ENCODE assay signal across 25 mouse cellular contexts in the genomic region with DNA sequence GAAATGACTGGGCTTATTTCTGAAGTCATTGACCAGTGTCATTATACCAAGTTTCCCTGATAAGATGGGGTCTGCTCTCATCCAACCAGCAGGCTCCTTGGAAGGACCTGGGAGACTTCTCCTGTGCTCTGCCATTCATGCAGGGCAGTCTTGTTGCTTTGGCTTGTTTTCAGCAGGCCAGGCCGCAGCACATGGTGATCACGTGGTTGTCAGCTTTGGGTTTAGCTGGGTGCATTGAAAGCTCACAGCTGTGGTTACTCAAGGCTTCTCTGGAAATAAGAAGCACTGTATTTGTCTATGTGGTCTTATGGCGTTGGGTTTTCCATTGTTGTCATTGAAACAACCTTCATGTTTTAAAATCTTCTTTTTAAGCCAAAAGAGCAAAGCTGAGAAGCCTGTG.
DNase-seq lines count a peak whose midpoint lies in the region; ATAC-seq and TF ChIP-seq lines count a peak whose summit lies in the region.
"Had no signal": no experiment of that assay in that cellular context is flagged by ENCODE, and none has a peak within 500 bp of the region (broad histone marks: within the 10 kb centered on the region; RNA-seq: fewer than 3 reads in every experiment).

No protein-coding gene starts in this region.

- H3K4me1 ChIP-seq in forebrain, postnatal 0 days (ENCODE audit: insufficient read depth) = peaks cover 13% of the 10 kb centered on the region; the same call in 1 of the 2 replicates
- H3K4me1 ChIP-seq in forebrain, embryonic 11.5 days (replicated peaks; ENCODE audit: control insufficient read depth, insufficient read depth, low read length) = peaks cover 32% of the 10 kb centered on the region
- H3K4me1 ChIP-seq in midbrain, embryonic 12.5 days = peaks cover 89% of the 10 kb centered on the region
- peaks cover 96% of the 10 kb centered on the region for H3K4me1 ChIP-seq in midbrain, embryonic 10.5 days
- H3K4me1 ChIP-seq in midbrain, embryonic 15.5 days = peaks cover 93% of the 10 kb centered on the region
- H3K4me1 ChIP-seq: liver, embryonic 12.5 days had no signal

- H3K27me3 ChIP-seq in forebrain, postnatal 0 days (ENCODE audit: insufficient read depth, low read length) = peaks cover 5% of the 10 kb centered on the region; the same call in 1 of the 2 replicates
- peaks cover 25% of the 10 kb centered on the region for H3K27me3 ChIP-seq in forebrain, embryonic 11.5 days (ENCODE audit: control insufficient read depth, insufficient read depth, low read length)
- H3K27me3 ChIP-seq in midbrain, embryonic 12.5 days = no peaks in the 10 kb centered on the region
- H3K27me3 ChIP-seq in midbrain, embryonic 10.5 days (ENCODE audit: low read depth, poor library complexity, severe bottlenecking) = peaks cover 27% of the 10 kb centered on the region; the same call in 1 of the 2 replicates
- no peaks in the 10 kb centered on the region for H3K27me3 ChIP-seq in midbrain, embryonic 15.5 days (replicated peaks)

- DNase-seq in embryo, embryonic 10 days (ENCODE audit: low spot score) = peak; percentile 43
- DNase-seq in embryo, embryonic 9.5 days (ENCODE audit: extremely low spot score) = no peak
- DNase-seq in forebrain, postnatal 0 days = peak; percentile 27
- no peak for DNase-seq in forebrain, embryonic 11.5 days (ENCODE audit: low spot score)
- DNase-seq in midbrain, embryonic 10.5 days (ENCODE audit: low spot score) = no peak
- DNase-seq: adrenal gland, postnatal 25 days; cerebellum, adult 9-10 months; gastrocnemius, postnatal 25 days; heart, postnatal 10 days; kidney, postnatal 36 days; layer of hippocampus, postnatal 36 days; thymus, adult 18-20 months; thymus, postnatal 36 days had no signal

- no peak overlapping the region for H3K9ac ChIP-seq in forebrain, postnatal 0 days
- H3K9ac ChIP-seq in forebrain, embryonic 11.5 days (ENCODE audit: low read length) = no peak overlapping the region
- no peak overlapping the region for H3K9ac ChIP-seq in midbrain, embryonic 12.5 days (replicated peaks)
- H3K9ac ChIP-seq in midbrain, embryonic 15.5 days = no peak overlapping the region
- H3K9ac ChIP-seq: embryonic facial prominence, embryonic 15.5 days; heart, embryonic 12.5 days; kidney, embryonic 15.5 days; limb, embryonic 13.5 days; liver, embryonic 12.5 days; neural tube, embryonic 13.5 days had no signal

- no peaks in the 10 kb centered on the region; the same call in 1 of the 2 replicates for H3K36me3 ChIP-seq in forebrain, postnatal 0 days (ENCODE audit: insufficient read depth)
- H3K36me3 ChIP-seq in forebrain, embryonic 11.5 days (ENCODE audit: control insufficient read depth, insufficient read depth, low read length) = peaks cover 6% of the 10 kb centered on the region; the same call in 1 of the 2 replicates
- peaks cover 62% of the 10 kb centered on the region for H3K36me3 ChIP-seq in midbrain, embryonic 12.5 days
- H3K36me3 ChIP-seq in midbrain, embryonic 10.5 days = peaks cover 99% of the 10 kb centered on the region
- H3K36me3 ChIP-seq in midbrain, embryonic 15.5 days (replicated peaks) = 0 out of 2 replicates have a peak, but pooled peaks cover 3% of the 10 kb centered on the region
- H3K36me3 ChIP-seq: embryonic facial prominence, embryonic 15.5 days; heart, embryonic 12.5 days; kidney, embryonic 15.5 days; limb, embryonic 13.5 days; liver, embryonic 12.5 days; neural tube, embryonic 13.5 days had no signal

- WGBS in forebrain, postnatal 0 days = 30% methylated on average over 3 of the region's 3 CpGs
- WGBS in forebrain, embryonic 11.5 days = 57% methylated on average over 3 of the region's 3 CpGs
- 47% methylated on average over 3 of the region's 3 CpGs for WGBS in midbrain, embryonic 12.5 days
- 68% methylated on average over 3 of the region's 3 CpGs for WGBS in midbrain, embryonic 10.5 days
- 29% methylated on average over 3 of the region's 3 CpGs for WGBS in midbrain, embryonic 15.5 days

- ATAC-seq in forebrain, postnatal 0 days = no peak
- ATAC-seq in forebrain, embryonic 11.5 days (replicated peaks; ENCODE audit: low FRiP score) = no peak
- ATAC-seq in midbrain, embryonic 12.5 days (ENCODE audit: low FRiP score, low read depth) = 0 out of 2 replicates have a peak, but pooled peaks have one; percentile 19
- no peak for ATAC-seq in midbrain, embryonic 15.5 days (replicated peaks)
- no peak for ATAC-seq in frontal cortex, adult (ENCODE audit: low TSS enrichment)
- ATAC-seq: intestine, postnatal 0 days; liver, embryonic 12.5 days had no signal

- no peak overlapping the region for H3K4me2 ChIP-seq in forebrain, postnatal 0 days (ENCODE audit: low read depth)
- no peak overlapping the region for H3K4me2 ChIP-seq in forebrain, embryonic 11.5 days (ENCODE audit: low read depth, low read length, severe bottlenecking)
- no peak overlapping the region for H3K4me2 ChIP-seq in midbrain, embryonic 12.5 days (replicated peaks)
- H3K4me2 ChIP-seq in midbrain, embryonic 15.5 days = no peak overlapping the region
- H3K4me2 ChIP-seq: embryonic facial prominence, embryonic 15.5 days; heart, embryonic 12.5 days; kidney, embryonic 15.5 days; limb, embryonic 13.5 days; liver, embryonic 12.5 days; neural tube, embryonic 13.5 days had no signal

- H3K27ac ChIP-seq in forebrain, postnatal 0 days (ENCODE audit: low read depth, low read length) = no peak overlapping the region
- H3K27ac ChIP-seq in forebrain, embryonic 11.5 days (ENCODE audit: low read depth, low read length) = no peak overlapping the region
- H3K27ac ChIP-seq in midbrain, embryonic 12.5 days (replicated peaks) = peak overlapping the region; percentile 52; the same call in 1 of the 2 replicates
- H3K27ac ChIP-seq in midbrain, embryonic 10.5 days (replicated peaks) = no peak overlapping the region
- peak overlapping the region; percentile 54 for H3K27ac ChIP-seq in midbrain, embryonic 15.5 days
- H3K27ac ChIP-seq: embryonic facial prominence, embryonic 15.5 days; hindbrain, embryonic 10.5 days; kidney, embryonic 15.5 days; limb, embryonic 13.5 days; liver, embryonic 12.5 days; neural tube, embryonic 13.5 days had no signal

- H3K9me3 ChIP-seq in forebrain, postnatal 0 days (ENCODE audit: low read length) = no peaks in the 10 kb centered on the region
- H3K9me3 ChIP-seq in forebrain, embryonic 11.5 days (ENCODE audit: control insufficient read depth, low read length) = no peaks in the 10 kb centered on the region
- H3K9me3 ChIP-seq in midbrain, embryonic 12.5 days = no peaks in the 10 kb centered on the region
- H3K9me3 ChIP-seq in midbrain, embryonic 10.5 days (replicated peaks) = no peaks in the 10 kb centered on the region
- H3K9me3 ChIP-seq in midbrain, embryonic 15.5 days = no peaks in the 10 kb centered on the region
- H3K9me3 ChIP-seq: embryonic facial prominence, embryonic 15.5 days; heart, embryonic 12.5 days; hindbrain, embryonic 10.5 days; kidney, embryonic 15.5 days; limb, embryonic 13.5 days; liver, embryonic 12.5 days; neural tube, embryonic 13.5 days had no signal

- no peak for TF ChIP-seq CTCF in forebrain, postnatal 0 days (IDR thresholded peaks at IDR 0.05; ENCODE audit: low read depth)

- H3K4me3 ChIP-seq in forebrain, postnatal 0 days (ENCODE audit: low read depth, low read length) = no peak overlapping the region
- H3K4me3 ChIP-seq in forebrain, embryonic 11.5 days (ENCODE audit: low read depth, low read length) = no peak overlapping the region
- H3K4me3 ChIP-seq in midbrain, embryonic 12.5 days = no peak overlapping the region
- H3K4me3 ChIP-seq in midbrain, embryonic 10.5 days = no peak overlapping the region
- no peak overlapping the region for H3K4me3 ChIP-seq in midbrain, embryonic 15.5 days
- H3K4me3 ChIP-seq: embryonic facial prominence, embryonic 15.5 days; heart, embryonic 12.5 days; hindbrain, embryonic 10.5 days; kidney, embryonic 15.5 days; limb, embryonic 13.5 days; liver, embryonic 12.5 days; myocyte; neural tube, embryonic 13.5 days had no signal

Comparison
In these comparisons a context has a peak if more than half of its experiments do, and no peak if none do; other contexts are left out.
1. DNase-seq: peak in embryo, embryonic 10 days (single experiment) and forebrain, postnatal 0 days (single experiment); none in embryo, embryonic 9.5 days (single experiment), forebrain, embryonic 11.5 days (single experiment) and midbrain, embryonic 10.5 days (single experiment).
2. H3K27ac ChIP-seq: peak in midbrain, embryonic 12.5 days (single experiment) and midbrain, embryonic 15.5 days (single experiment); none in forebrain, postnatal 0 days (single experiment), forebrain, embryonic 11.5 days (single experiment) and midbrain, embryonic 10.5 days (single experiment).